Mouse (Mus musculus): ENCODE data around the gene Fut4.

GRCm38 (mm10) chr9:14721610-14722009, 30.6 kb downstream of the Fut4 start:
- TF ChIP-seq CTCF (IDR thresholded peaks at IDR 0.05; ENCODE audit: insufficient read depth, low read depth, low read length): no peak
- TF ChIP-seq POLR2A (IDR thresholded peaks at IDR 0.05; ENCODE audit: insufficient read depth, low read depth, low read length): no peak

All from olfactory bulb, adult 2 months (tissue).